Mouse (Mus musculus): Measurements from ENCODE around the gene Ptch1.

DNA sequence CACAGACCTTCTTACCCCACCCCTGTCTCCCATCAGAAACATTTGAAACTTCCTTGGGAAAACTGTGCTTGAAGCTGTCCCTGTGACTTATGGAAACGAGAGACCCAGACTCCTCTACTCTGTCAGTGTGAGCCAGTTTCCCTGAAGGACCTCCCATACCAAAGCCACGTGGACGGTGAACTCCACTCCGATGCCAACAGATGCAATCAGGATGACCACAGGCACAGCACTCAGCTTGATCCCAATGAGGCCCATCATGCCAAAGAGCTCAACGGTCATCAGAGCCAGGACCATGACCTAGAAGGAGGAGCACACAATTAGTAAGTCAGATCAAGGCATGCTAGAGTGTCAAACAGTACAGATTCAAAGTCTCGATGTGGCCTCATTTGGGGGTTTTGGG, 53.3 kb downstream of the Ptch1 start:
- TF ChIP-seq POLR2A (IDR thresholded peaks at IDR 0.05; ENCODE audit: borderline replicate concordance, insufficient read depth, low read length): no peak
- TF ChIP-seq CTCF (IDR thresholded peaks at IDR 0.05; ENCODE audit: borderline replicate concordance, insufficient read depth, low read depth, low read length): no peak
